Mouse (Mus musculus): ENCODE results near the gene Pradc1.
"Not testable (repeated sequence)": the region's sequence is repeated elsewhere in the genome, so short reads cannot be mapped to it uniquely, and the experiment has no call there.

The Pradc1 gene

DNA sequence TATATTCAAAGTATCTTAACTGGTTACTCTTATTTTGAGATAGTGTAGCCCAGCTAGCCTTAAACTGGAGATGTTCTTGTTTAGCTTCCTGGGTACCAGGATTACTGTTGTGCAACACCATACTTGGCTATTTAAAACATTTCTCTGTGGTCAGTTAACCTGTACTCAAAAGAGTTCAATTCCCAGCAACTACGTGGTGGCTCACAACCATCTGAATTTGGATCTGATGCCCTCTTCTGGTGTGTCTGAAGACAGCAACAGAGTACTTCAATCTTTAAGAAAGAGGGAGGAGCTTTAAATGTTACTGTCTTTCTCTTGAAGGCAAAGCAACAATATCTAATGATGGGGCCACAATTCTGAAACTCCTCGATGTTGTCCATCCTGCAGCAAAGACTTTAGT, 7.9 kb upstream of the Pradc1 start:
- in situ Hi-C loops (cut with MboI; ENCODE audit: low pct_unique_long_range_greater_than_20kb in 1 of 2, low sequenced_read_pairs in 2 of 2, unreplicated experiment in 1 of 2), result no loop called here

DNA sequence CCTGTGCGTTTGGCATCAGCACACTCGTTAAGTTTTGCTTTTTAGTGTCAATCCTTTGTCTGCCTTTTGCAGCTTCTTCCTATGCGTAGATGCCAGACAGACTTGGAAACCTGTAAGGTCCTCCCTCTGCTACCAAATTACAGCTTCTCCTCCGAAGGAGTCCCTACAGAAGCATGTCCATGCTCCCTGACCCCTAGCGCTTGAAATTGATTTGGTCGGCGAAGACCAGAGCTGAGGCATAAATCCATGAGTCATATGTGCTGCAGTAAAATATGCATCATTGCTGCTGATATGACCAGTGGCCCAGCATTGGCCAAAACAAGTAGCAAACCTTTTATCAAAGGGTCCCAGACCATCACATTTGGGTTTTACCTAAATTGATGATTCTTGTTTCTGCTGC, 1.0 kb upstream of the Pradc1 start:
- in situ Hi-C loops (cut with MboI; ENCODE audit: low pct_unique_long_range_greater_than_20kb in 1 of 2, low sequenced_read_pairs in 2 of 2, unreplicated experiment in 1 of 2), result no loop called here

DNA sequence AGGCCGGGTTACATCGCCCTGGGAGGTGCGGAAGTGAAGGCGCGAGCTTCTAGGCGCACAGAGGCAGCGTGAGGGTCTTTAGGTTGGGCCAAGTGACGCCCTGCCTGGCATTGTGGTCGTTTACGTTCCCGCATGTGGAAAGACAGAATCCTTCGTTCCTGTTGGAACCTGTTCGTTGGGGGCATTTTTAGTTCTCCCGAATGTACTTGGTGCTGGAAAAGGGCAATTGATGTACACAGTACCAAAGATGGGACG, 568 bp upstream of the Pradc1 start:
- in situ Hi-C loops (cut with MboI; ENCODE audit: low pct_unique_long_range_greater_than_20kb in 1 of 2, low sequenced_read_pairs in 2 of 2, unreplicated experiment in 1 of 2), result no loop called here

DNA sequence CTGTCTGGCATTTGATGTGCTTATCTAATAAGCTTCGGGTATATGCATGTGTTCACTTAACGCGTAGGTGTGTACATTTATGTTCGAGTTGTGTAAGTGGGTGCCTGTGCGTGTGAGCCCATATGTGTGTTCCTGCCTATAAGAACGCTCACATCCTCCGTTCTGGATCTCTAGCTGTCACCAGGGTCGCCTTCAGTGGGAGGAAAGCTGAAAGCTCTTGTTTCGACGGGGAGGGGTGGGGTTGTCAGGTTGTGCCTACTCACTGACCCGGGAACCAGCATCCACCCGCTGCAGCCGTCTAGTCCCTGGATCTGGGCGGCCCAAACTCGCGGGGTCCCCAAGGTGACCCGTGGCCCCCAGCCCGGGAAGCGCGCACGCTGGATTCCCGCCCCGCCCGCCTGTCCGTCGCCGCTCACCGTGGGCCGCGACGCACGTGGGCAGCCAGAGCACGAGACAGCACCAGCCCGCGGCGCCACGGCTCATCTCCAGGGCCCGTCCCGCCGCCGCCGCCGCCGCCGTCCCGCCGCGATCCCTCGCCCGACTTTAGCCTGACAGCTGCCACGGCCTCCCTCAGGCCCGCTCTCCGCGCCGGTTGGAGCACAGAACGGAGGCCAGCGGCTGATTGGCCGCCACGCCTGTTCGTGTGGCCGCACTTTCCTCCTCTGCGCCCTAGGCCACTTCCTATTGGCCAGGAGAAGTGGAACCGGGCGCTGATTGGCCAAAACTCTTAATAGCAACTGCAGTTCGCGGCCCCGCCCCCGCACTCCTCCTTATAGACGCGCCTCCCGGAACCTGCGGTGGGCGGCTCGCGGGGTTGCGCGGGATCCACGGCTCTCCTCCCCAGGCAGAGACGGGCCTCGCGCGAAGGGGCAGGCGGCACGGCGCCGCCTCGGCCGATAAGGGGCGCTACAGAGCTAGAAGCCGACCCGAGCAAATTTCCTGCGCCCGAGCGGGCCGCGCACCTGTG, 790 bp downstream of the Pradc1 start, which contains the start of gene Cct7:
TSS of gene Cct7 (plus strand) at position 818 of the 967 bp plus-strand sequence.
- in situ Hi-C loops (cut with MboI; ENCODE audit: low pct_unique_long_range_greater_than_20kb in 1 of 2, low sequenced_read_pairs in 2 of 2, unreplicated experiment in 1 of 2), result no loop called here

GRCm38 (mm10) chr6:85450140-85450539, 1.6 kb downstream of the Pradc1 start:
- in situ Hi-C loops (cut with MboI; ENCODE audit: low pct_unique_long_range_greater_than_20kb in 1 of 2, low sequenced_read_pairs in 2 of 2, unreplicated experiment in 1 of 2), result not testable (repeated sequence)

GRCm38 (mm10) chr6:85447351-85447750, 4.4 kb downstream of the Pradc1 start:
- in situ Hi-C loops (cut with MboI; ENCODE audit: low pct_unique_long_range_greater_than_20kb in 1 of 2, low sequenced_read_pairs in 2 of 2, unreplicated experiment in 1 of 2), result no loop called here

GRCm38 (mm10) chr6:85445286-85445685, 6.5 kb downstream of the Pradc1 start:
- in situ Hi-C loops (cut with MboI; ENCODE audit: low pct_unique_long_range_greater_than_20kb in 1 of 2, low sequenced_read_pairs in 2 of 2, unreplicated experiment in 1 of 2), result no loop called here

- in situ Hi-C loops (cut with MboI; ENCODE audit: low pct_unique_long_range_greater_than_20kb in 1 of 2, low sequenced_read_pairs in 2 of 2, unreplicated experiment in 1 of 2), result no loop called here
Observed at GRCm38 (mm10) chr6:85444266-85444965, 7.4 kb downstream of the Pradc1 start.

GRCm38 (mm10) chr6:85443488-85444233, 8.1 kb downstream of the Pradc1 start:
- in situ Hi-C loops (cut with MboI; ENCODE audit: low pct_unique_long_range_greater_than_20kb in 1 of 2, low sequenced_read_pairs in 2 of 2, unreplicated experiment in 1 of 2), result no loop called here

DNA sequence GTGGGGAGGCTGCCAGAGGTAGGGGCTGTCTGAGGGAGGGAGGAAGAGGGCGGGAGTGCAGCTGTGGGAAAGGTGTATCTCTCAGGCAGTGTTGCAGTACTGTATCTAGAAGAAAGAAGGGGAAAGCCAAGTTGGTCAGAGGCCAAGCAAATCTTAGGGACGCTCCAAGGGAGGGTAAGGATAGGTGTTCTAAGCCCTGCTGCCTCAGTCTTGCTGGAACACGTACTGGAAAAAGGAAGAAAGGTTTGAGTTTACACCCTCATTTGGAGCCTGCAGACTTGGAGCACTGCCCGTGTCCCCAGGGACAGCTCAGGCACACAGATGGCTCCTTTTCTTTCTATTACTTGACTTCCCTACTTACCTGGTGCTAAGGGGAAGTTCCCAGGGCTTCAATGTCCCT, 10.6 kb downstream of the Pradc1 start:
- in situ Hi-C loops (cut with MboI; ENCODE audit: low pct_unique_long_range_greater_than_20kb in 1 of 2, low sequenced_read_pairs in 2 of 2, unreplicated experiment in 1 of 2), result no loop called here

DNA sequence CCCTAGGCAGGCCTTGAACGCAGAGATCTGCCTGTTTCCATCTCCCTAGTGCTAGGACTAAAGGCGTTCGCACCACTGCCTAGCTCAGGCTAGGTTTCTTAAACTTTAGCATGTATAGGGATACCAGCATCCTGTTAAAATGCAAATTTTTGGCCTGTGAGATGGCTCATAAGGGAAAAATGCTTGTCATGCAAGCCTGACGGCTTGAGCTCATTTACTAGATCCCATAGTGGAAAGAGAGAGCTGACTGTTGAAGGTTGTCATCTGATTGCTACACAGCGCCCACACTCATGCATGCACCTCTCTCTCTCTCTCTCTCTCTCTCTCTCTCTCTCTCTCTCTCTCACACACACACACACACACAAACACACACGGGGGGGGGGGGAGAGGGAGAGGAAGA, 15.1 kb downstream of the Pradc1 start:
- in situ Hi-C loops (cut with MboI; ENCODE audit: low pct_unique_long_range_greater_than_20kb in 1 of 2, low sequenced_read_pairs in 2 of 2, unreplicated experiment in 1 of 2), result no loop called here

- in situ Hi-C loops (cut with MboI; ENCODE audit: low pct_unique_long_range_greater_than_20kb in 1 of 2, low sequenced_read_pairs in 2 of 2, unreplicated experiment in 1 of 2), result no loop called here
Observed at GRCm38 (mm10) chr6:85436204-85436603, 15.6 kb downstream of the Pradc1 start.

- in situ Hi-C loops (cut with MboI; ENCODE audit: low pct_unique_long_range_greater_than_20kb in 1 of 2, low sequenced_read_pairs in 2 of 2, unreplicated experiment in 1 of 2), result no loop called here
Observed at GRCm38 (mm10) chr6:85433865-85434264, 17.9 kb downstream of the Pradc1 start.

DNA sequence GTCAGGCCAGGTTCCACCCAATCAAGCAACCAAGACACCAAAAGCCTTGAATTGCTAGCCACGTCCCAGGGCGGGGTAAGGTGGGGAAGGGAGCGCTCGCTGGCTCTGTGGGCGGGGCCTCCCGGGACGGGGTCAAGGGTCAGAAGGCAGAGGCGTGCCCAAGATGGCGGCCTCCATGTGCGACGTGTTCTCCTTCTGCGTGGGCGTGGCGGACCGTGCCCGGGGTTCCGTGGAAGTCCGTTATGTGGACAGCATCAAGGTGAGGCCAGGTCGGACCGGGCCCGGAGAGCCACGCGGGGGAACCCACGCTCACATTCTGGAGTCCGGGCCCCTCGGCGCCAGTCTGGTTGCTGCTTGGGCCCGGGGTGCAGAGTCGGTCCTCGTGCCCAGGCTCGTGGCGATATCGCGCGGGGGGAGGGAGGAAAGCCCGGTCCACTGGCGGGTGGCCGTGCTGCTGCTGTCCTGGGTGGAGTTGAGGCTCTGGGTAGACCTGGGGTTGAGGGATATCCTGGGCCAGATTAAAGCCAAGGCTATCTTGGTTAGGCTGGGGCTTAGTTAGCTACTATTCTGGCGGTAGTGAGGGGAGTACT, 19.8 kb downstream of the Pradc1 start, which contains the start of gene Smyd5:
TSS of gene Smyd5 (plus strand) at position 148 of the 590 bp plus-strand sequence.
- in situ Hi-C loops (cut with MboI; ENCODE audit: low pct_unique_long_range_greater_than_20kb in 1 of 2, low sequenced_read_pairs in 2 of 2, unreplicated experiment in 1 of 2), result no loop called here

GRCm38 (mm10) chr6:85431274-85431841, 20.4 kb downstream of the Pradc1 start:
- in situ Hi-C loops (cut with MboI; ENCODE audit: low pct_unique_long_range_greater_than_20kb in 1 of 2, low sequenced_read_pairs in 2 of 2, unreplicated experiment in 1 of 2), result no loop called here

GRCm38 (mm10) chr6:85423836-85424379, 27.9 kb downstream of the Pradc1 start, which contains the start of gene Noto:
Gene Noto, plus strand, starts transcription at chr6:85423886.
- in situ Hi-C loops (cut with MboI; ENCODE audit: low pct_unique_long_range_greater_than_20kb in 1 of 2, low sequenced_read_pairs in 2 of 2, unreplicated experiment in 1 of 2), result no loop called here

- in situ Hi-C loops (cut with MboI; ENCODE audit: low pct_unique_long_range_greater_than_20kb in 1 of 2, low sequenced_read_pairs in 2 of 2, unreplicated experiment in 1 of 2), result loop anchor here in 1 of 2 experiments (10.0 kb wide), 1 partner anchor 274 kb away; no protein-coding TSS in a partner anchor
Observed at GRCm38 (mm10) chr6:85419150-85419549, 32.6 kb downstream of the Pradc1 start.

DNA sequence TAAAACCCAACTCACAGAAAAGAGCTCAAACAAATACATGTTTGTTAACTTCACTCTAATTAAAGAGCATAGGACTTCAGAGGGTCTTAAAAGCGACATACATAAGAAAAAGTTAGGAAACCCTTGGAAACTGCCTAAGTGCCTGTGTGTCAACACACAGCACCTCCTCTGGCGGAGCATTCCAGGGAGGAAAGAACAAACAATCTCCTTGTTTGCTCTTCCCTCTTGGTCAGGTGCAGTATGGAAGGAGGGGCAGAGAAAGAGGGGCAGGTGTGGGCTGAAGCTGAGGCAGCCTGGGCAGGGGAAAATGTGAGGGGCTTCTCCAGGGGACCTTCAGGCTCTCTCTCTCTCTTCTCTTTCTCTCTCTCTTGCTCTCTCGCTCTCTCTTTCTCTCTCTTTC, 35.9 kb downstream of the Pradc1 start:
- in situ Hi-C loops (cut with MboI; ENCODE audit: low pct_unique_long_range_greater_than_20kb in 1 of 2, low sequenced_read_pairs in 2 of 2, unreplicated experiment in 1 of 2), result loop anchor here in 1 of 2 experiments (10.0 kb wide), 1 partner anchor 271 kb away; no protein-coding TSS in a partner anchor
